Mouse (Mus musculus) adrenal gland, adult 8-10 months (tissue): Measurements from ENCODE around the gene Lrrc34. TPM values are rescaled to one million over a fixed set of nuclear protein-coding genes. Genes with fewer than 3 reads are reported as not detected.

ENCODE experiments used
- DNase-seq: peaks from one replicate; pipeline ENCODE4 v3.0.0; 2022
- total RNA-seq, 4 experiments: library from RNA; stranded (reverse); gene quantifications; 2 replicates each; pipeline ENCODE4 v1.2.4; 2022

Lrrc34 gene
- total RNA-seq, 4 experiments from 2014 or later: not detected

DNA sequence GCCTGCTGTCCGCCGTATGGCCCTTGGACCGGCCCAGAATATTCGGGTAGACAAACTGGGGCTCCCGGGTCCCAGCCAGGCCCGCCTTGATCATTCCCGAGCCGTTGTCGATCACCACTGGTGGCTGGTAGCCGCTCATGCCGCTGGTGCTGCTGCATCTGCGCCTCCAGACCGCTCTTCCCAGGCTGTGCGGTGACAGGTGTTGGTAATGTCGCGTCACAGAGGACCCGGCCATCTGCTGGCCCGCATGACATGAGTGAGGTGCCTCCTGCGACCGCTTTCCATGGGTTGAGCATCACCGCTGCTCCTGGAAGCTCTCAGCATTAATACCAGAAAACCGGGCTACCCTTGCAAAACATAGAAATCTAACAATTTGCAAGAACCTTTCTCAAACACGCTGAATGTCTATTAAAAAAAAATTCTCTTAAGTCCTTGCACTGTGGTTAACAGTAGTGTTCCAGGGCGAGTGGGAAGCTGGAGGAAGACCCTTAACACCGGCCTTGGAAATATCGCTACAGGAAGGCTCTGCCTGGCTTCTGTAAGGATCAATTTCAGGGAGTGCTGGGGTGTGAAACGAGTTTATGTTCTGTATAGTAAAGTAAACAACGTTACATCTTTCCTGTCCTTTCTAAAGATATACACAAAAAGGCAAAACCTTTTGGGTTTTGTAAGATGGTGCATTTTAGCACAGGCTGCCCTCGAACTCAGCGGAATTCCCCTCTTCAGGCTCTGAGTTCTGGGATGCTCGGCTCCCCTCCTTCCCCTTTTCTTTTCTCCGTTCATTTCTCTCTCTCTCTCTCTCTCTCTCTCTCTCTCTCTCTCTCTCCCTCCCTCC lies 47.7 kb downstream of the Lrrc34 start, which contains the start of gene Actrt3:
TSS of gene Actrt3 (minus strand) at position 229 of the 835 bp plus-strand sequence.
- no peak for DNase-seq

- no peak for DNase-seq
Measured at GRCm38 (mm10) chr3:30597271-30597670, 50.4 kb downstream of the Lrrc34 start.

- DNase-seq: no peak
Measured at GRCm38 (mm10) chr3:30595111-30595832, 52.4 kb downstream of the Lrrc34 start.

- DNase-seq: no peak
Measured at GRCm38 (mm10) chr3:30593719-30594485, 53.8 kb downstream of the Lrrc34 start.

DNA sequence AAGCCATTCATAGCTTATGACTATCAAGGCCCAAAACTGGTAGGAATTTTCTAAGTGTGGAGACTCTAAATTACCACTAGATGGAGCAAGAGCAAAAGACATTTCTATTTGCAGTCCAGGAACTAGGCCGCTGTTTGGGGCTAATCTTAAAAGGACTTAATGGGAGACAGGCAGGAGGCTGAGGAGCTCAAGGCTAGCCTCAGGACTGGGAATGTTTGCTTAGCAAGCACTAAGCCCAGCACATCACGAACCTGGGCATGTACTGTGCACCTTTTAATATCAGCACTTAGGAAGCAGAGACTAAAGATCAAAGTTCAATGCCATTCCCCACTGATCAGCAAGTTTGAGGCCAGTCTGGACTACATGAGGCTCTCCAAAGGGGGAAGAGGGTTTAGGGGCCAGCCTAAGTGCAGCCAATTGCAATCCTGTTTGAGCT lies 55.2 kb downstream of the Lrrc34 start:
- no peak for DNase-seq

GRCm38 (mm10) chr3:30588865-30589264 lies 58.8 kb downstream of the Lrrc34 start:
- no peak for DNase-seq

Other genes with a start within 250 kb of the Lrrc34 start
- gene Mecom, start 99.9 kb downstream of the Lrrc34 start, total RNA-seq: 1 to 10 TPM; 5.9 to 8.9 (median 6.3) TPM
- under 1 TPM in 1 of 4 experiments, not detected in 3; 0.24 TPM for gene Actrt3, start 47.9 kb downstream of the Lrrc34 start, total RNA-seq
- 10 to 100 TPM; 17.2 to 25.9 (median 20.4) TPM for gene Mynn, start 45.8 kb downstream of the Lrrc34 start, total RNA-seq
- not detected for gene Lrriq4, start 3.4 kb downstream of the Lrrc34 start, total RNA-seq
- under 1 TPM in 1 of 4 experiments, not detected in 3; 0.15 TPM for gene Lrrc31, start 52.0 kb upstream of the Lrrc34 start, total RNA-seq
- gene Samd7, start 98.4 kb upstream of the Lrrc34 start, total RNA-seq: not detected
- 100 to 1,000 TPM in 2 of 4 experiments, 10 to 100 TPM in 2; 91.1 to 113 (median 104) TPM for gene Sec62, start 145.0 kb upstream of the Lrrc34 start, total RNA-seq
- 1 to 10 TPM in 2 of 4 experiments, under 1 TPM in 2; 0.83 to 2.4 (median 0.97) TPM for gene Gpr160, start 208.1 kb upstream of the Lrrc34 start, total RNA-seq